Mouse (Mus musculus) liver, embryonic 16.5 days (tissue): ENCODE measurements around the gene Hs1bp3. TPM values are rescaled to one million over a fixed set of nuclear protein-coding genes. Genes with fewer than 3 reads are reported as not detected.

Experiments used
- ATAC-seq: fragments of 200-750 bp; cut with Nextera tagmentation; 2 replicates; pipeline ENCODE4 v1.8.0; 2017; ENCODE audit warnings: low read depth, mild to moderate bottlenecking, moderate number of reproducible peaks, moderate library complexity
- H3K27ac ChIP-seq: fragments of 300-500 bp; sonication (generic); 2 replicates; pipeline ENCODE4 v1.5.1; 2014; ENCODE audit warnings: mild to moderate bottlenecking, low read length
- H3K27me3 ChIP-seq: fragments of 300-500 bp; sonication (generic); 2 replicates; pipeline ENCODE4 v1.6.1; 2014; ENCODE audit warnings: low read depth, low read length, mixed read lengths; ENCODE audit not compliant: control insufficient read depth, insufficient read depth
- H3K36me3 ChIP-seq: fragments of 300-500 bp; sonication (generic); 2 replicates; pipeline ENCODE4 v1.6.1; 2014; ENCODE audit warnings: mild to moderate bottlenecking; ENCODE audit not compliant: control insufficient read depth, insufficient read depth
- H3K4me1 ChIP-seq: fragments of 300-500 bp; sonication (generic); 2 replicates; pipeline ENCODE4 v1.6.1; 2014; ENCODE audit warnings: low read depth, low read length, mixed read lengths; ENCODE audit not compliant: control insufficient read depth
- H3K4me2 ChIP-seq: fragments of 300-500 bp; sonication (generic); 2 replicates; pipeline ENCODE4 v1.6.1; 2014; ENCODE audit warnings: low read depth, low read length, mixed read lengths
- H3K4me3 ChIP-seq: fragments of 300-500 bp; sonication (generic); 2 replicates; pipeline ENCODE4 v1.5.1; 2014; ENCODE audit warnings: low read depth, mild to moderate bottlenecking, low read length
- H3K9ac ChIP-seq: fragments of 300-500 bp; sonication (generic); 2 replicates; pipeline ENCODE4 v1.6.1; 2014; ENCODE audit warnings: low read depth, low read length
- H3K9me3 ChIP-seq: fragments of 300-500 bp; sonication (generic); replicated peaks from 2 replicates; pipeline ENCODE4 v1.6.1; 2016; ENCODE audit warnings: low read length; ENCODE audit not compliant: control insufficient read depth
- WGBS: fragments of 180-500 bp; shearing (Covaris S2); extraction: QIAGEN DNeasy Blood & Tissue Kit; methylation state at CpG from one replicate; pipeline ENCODE4 v1.1.7; 2014; ENCODE audit not compliant: insufficient replicate concordance; 5-methylcytosine and 5-hydroxymethylcytosine counted together
- polyA plus RNA-seq: library from polyadenylated mRNA; unstranded; fragments of >200 nt; fragmentation: Nextera tagmentation; extraction: Ambion mirVana; gene quantifications from 2 replicates; pipeline ENCODE4 v1.2.1, GENCODE M21; 2015

Gene Hs1bp3
- polyA plus RNA-seq, result 4.4 and 5.0 TPM in 2 replicates

GRCm38 (mm10) chr12:8313270-8313771 lies at the start of gene Hs1bp3:
Hs1bp3 (plus strand) TSS chr12:8313432.
- H3K9me3 ChIP-seq, result no peaks in the 10 kb centered on the region
- H3K4me1 ChIP-seq, result peaks cover 3% of the 10 kb centered on the region; the same call in 1 of the 2 replicates
- H3K27ac ChIP-seq, result no peak within 1 kb of the TSS
- H3K36me3 ChIP-seq, result no peaks in the 10 kb centered on the region
- H3K4me2 ChIP-seq, result peak within 1 kb of the TSS; percentile 68
- peak within 1 kb of the TSS; percentile 33; the same call in 1 of the 2 replicates for H3K9ac ChIP-seq
- peaks cover 16% of the 10 kb centered on the region for H3K27me3 ChIP-seq
- peak within 1 kb of the TSS; percentile 58 for H3K4me3 ChIP-seq
- WGBS, result 0% methylated on average over 37 of the region's 38 CpGs
- ATAC-seq, result peak; percentile 85

DNA sequence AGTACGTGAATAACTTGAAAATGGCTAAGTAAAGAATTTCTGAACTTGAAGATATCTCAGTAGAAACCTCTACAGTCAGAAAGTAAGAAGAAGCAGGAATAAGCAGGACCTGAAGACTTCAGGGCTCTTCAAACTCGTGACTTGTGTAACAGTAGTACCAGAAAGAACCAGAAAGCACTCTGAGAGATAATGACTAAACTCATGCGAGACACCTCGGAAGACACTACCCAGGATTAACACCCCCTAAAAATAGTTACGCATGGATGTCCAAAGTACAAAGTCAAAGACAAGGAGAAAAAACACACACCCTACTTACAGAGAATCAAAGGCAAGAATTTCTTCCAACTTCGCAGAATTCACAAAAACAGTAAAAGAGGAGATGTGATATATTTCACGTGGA lies 46.9 kb upstream of the Hs1bp3 start:
- Histone ChIP-seq H3K36me3 (no peaks in the 10 kb centered on the region), H3K9me3 (no peaks in the 10 kb centered on the region), H3K4me1 (no peaks in the 10 kb centered on the region), H3K9ac (no peak overlapping the region), H3K4me3 (no peak overlapping the region), H3K4me2 (no peak overlapping the region), H3K27me3 (no peaks in the 10 kb centered on the region), H3K27ac (no peak overlapping the region)
- ATAC-seq, result no peak
- WGBS, result 77% methylated on average over 7 of the region's 7 CpGs

DNA sequence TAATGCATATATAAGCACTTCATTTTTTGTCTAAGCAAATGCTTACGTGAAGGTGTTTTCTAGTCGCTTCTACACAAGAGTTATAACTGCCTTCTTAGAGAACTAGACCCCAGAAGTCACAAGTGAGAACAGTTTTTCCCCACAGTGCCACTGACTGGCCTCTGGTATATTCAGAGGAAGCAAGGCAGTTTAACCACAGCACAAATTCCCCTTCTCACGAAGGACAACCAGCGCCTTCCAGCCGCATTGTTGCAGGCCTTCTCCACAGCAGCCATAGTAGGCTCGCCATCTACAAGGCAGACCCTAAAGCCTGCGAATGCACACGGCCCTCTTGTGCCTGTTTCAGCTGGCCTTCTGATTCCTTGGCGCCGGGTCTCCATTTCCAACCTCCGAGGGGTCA lies 43.6 kb upstream of the Hs1bp3 start:
- H3K36me3 ChIP-seq, result no peaks in the 10 kb centered on the region
- no peak for ATAC-seq
- 70% methylated on average over 11 of the region's 11 CpGs for WGBS

GRCm38 (mm10) chr12:8271405-8271804 lies 41.8 kb upstream of the Hs1bp3 start:
- peak; percentile 35; the same call in 1 of the 2 replicates for ATAC-seq
- H3K27ac ChIP-seq, result no peak overlapping the region
- no peaks in the 10 kb centered on the region for H3K36me3 ChIP-seq
- no peak overlapping the region for H3K9ac ChIP-seq
- no peak overlapping the region for H3K4me2 ChIP-seq
- H3K4me3 ChIP-seq, result no peak overlapping the region
- H3K9me3 ChIP-seq, result no peaks in the 10 kb centered on the region
- 56% methylated on average over 2 of the region's 2 CpGs for WGBS
- H3K27me3 ChIP-seq, result no peaks in the 10 kb centered on the region
- H3K4me1 ChIP-seq, result no peaks in the 10 kb centered on the region; the same call in 1 of the 2 replicates

More for the DNA sequence above, 43.6 kb upstream of the Hs1bp3 start:
- Histone ChIP-seq H3K9me3 (no peaks in the 10 kb centered on the region), H3K4me2 (no peak overlapping the region), H3K27ac (no peak overlapping the region), H3K4me3 (no peak overlapping the region), H3K9ac (no peak overlapping the region), H3K27me3 (no peaks in the 10 kb centered on the region), H3K4me1 (no peaks in the 10 kb centered on the region; the same call in 1 of the 2 replicates)

DNA sequence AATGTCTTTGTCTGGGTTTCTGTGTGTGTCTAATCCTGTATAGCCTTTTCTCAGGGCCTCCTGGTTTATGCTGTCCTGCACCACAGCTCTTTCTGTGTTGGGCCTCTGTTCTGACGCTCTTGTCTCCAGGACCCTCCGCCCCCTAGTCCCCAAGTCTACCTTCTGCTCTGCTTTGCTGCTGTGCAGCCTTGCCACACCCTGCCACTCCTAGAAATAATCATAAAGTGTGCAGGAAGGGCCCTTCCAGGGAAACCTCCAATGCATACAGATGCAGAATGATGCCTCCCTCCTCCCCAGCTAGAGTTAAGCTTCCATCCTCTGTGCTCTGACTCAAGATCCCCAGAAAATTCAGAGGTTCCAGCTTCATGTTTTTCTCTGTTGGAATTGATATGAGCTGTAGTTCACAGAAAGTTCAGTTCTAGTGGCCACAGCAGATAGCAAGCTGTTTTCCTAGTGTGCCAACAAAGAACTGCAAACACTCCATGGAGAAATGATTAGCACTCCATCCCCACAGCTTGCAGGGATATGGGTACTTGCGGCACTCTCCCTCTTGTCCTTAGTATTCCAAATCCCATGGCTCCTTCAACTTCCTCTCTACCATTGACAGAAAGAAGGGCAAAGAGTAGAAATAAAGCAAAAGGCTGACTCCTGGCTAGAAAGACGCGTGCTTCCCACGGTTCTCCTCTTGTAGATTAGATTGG lies 39.6 kb upstream of the Hs1bp3 start:
- no peak overlapping the region for H3K9ac ChIP-seq
- H3K27me3 ChIP-seq, result no peaks in the 10 kb centered on the region
- H3K4me3 ChIP-seq, result no peak overlapping the region
- H3K4me1 ChIP-seq, result no peaks in the 10 kb centered on the region; the same call in 1 of the 2 replicates
- WGBS, result 78% methylated on average over 6 of the region's 6 CpGs
- H3K4me2 ChIP-seq, result no peak overlapping the region
- H3K27ac ChIP-seq, result no peak overlapping the region
- no peaks in the 10 kb centered on the region for H3K9me3 ChIP-seq
- ATAC-seq, result no peak
- no peaks in the 10 kb centered on the region for H3K36me3 ChIP-seq

GRCm38 (mm10) chr12:8275424-8275823 lies 37.8 kb upstream of the Hs1bp3 start:
- H3K36me3 ChIP-seq, result no peaks in the 10 kb centered on the region
- H3K27me3 ChIP-seq, result no peaks in the 10 kb centered on the region
- H3K9ac ChIP-seq, result no peak overlapping the region
- H3K9me3 ChIP-seq, result no peaks in the 10 kb centered on the region
- no peak overlapping the region for H3K27ac ChIP-seq
- H3K4me3 ChIP-seq, result no peak overlapping the region
- no peaks in the 10 kb centered on the region; the same call in 1 of the 2 replicates for H3K4me1 ChIP-seq
- no peak for ATAC-seq
- WGBS, result 77% methylated on average over 4 of the region's 4 CpGs
- no peak overlapping the region for H3K4me2 ChIP-seq

DNA sequence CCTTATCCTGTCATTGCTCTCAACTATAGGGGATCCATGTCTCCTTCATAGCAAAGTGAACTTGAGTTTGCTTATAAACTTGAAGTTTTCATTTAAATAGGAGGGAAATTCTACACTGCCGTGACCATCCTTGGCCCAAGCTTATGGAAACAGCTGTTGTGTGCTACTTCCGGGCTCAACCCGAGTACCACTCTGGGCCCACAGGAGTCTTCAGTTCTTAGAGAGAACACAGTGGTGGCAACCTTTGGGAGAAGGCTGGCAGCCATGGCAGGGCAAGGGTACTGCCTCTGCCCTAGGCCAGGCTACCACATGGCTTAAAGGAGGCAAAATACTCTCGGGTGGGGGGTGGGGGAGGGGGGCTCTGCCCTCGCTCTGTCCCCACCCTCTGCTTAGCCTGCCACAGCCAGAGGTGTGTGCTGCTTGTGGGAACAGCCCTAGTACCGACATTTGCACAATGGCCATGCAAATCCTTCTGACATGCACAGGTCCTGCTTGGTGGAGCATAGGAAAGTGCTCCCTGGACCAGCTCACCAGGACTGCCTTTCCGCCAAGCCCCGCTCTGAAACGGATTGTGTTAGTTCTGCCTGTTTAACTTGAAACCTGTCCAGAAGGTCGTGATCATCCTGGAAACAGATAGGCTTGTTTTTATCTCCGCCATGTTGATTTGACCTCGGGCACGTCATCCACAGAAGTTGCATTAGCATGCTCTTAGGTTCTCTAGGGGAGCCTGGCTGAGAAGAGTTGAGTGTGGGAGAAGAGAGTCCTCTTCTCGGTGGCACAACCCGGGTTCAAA lies 31.8 kb upstream of the Hs1bp3 start:
- Histone ChIP-seq H3K36me3 (no peaks in the 10 kb centered on the region), H3K27ac (no peak overlapping the region), H3K9ac (no peak overlapping the region), H3K4me2 (no peak overlapping the region), H3K4me3 (no peak overlapping the region), H3K9me3 (no peaks in the 10 kb centered on the region), H3K27me3 (no peaks in the 10 kb centered on the region), H3K4me1 (no peaks in the 10 kb centered on the region; the same call in 1 of the 2 replicates)
- 79% methylated on average over 15 of the region's 15 CpGs for WGBS
- ATAC-seq, result peak; percentile 72

DNA sequence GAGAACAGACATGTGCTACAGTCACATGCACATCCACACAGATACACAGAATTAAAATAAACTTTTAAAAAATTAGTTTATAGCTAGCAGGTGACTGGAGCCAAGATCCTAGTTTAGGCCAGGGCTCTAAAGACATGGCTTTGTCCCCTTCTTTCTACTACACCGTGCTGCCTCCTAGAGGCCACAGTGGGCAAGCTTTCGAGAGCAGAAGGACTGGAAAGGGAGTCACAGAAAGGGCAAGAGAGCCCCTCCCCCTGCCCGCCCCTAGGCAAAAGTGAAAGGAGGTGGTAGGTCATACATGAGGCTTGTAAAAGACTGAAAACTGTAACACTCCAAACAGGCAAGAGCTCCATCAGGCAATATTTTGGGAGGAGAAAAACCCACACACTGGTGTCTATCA lies 25.3 kb upstream of the Hs1bp3 start:
- H3K4me2 ChIP-seq, result no peak overlapping the region
- WGBS, result 49% methylated on average over 3 of the region's 3 CpGs
- H3K4me3 ChIP-seq, result no peak overlapping the region
- no peak overlapping the region for H3K27ac ChIP-seq
- H3K9ac ChIP-seq, result no peak overlapping the region
- no peaks in the 10 kb centered on the region for H3K9me3 ChIP-seq
- no peaks in the 10 kb centered on the region for H3K36me3 ChIP-seq
- H3K27me3 ChIP-seq, result no peaks in the 10 kb centered on the region
- ATAC-seq, result no peak
- H3K4me1 ChIP-seq, result no peaks in the 10 kb centered on the region

- ATAC-seq, result no peak
- no peak overlapping the region for H3K27ac ChIP-seq
- no peak overlapping the region for H3K4me2 ChIP-seq
- H3K27me3 ChIP-seq, result no peaks in the 10 kb centered on the region
- H3K36me3 ChIP-seq, result no peaks in the 10 kb centered on the region
- H3K9me3 ChIP-seq, result no peaks in the 10 kb centered on the region
- no peak overlapping the region for H3K9ac ChIP-seq
- 75% methylated on average over 6 of the region's 6 CpGs for WGBS
- H3K4me1 ChIP-seq, result no peaks in the 10 kb centered on the region
- no peak overlapping the region for H3K4me3 ChIP-seq
These were observed 24.1 kb upstream of the Hs1bp3 start for GRCm38 (mm10) chr12:8289099-8289498.
